Mouse (Mus musculus) small intestine, adult 2 months (tissue): ENCODE data around the gene Itgav.

ENCODE experiments used
- CTCF ChIP-seq: fragments of 200-500 bp; IDR thresholded peaks from 2 replicates; pipeline ENCODE4 v1.5.1; 2012; ENCODE audit warnings: low read depth, mild to moderate bottlenecking, control low read depth, inconsistent platforms, low read length, moderate library complexity, mixed read lengths; ENCODE audit not compliant: insufficient replicate concordance, insufficient read length; ENCODE audit errors: extremely low read depth
- POLR2A ChIP-seq: fragments of 200-500 bp; IDR thresholded peaks from 2 replicates; pipeline ENCODE4 v1.6.1; 2012; ENCODE audit warnings: low read depth, mild to moderate bottlenecking, control low read depth, inconsistent platforms, low read length, moderate library complexity

GRCm38 (mm10) chr2:83856236-83856635, 132.0 kb downstream of the Itgav start:
- TF ChIP-seq POLR2A (no peak), CTCF (no peak)
